Comparison of ENCODE assay signal across 9 mouse cellular contexts in the genomic region with DNA sequence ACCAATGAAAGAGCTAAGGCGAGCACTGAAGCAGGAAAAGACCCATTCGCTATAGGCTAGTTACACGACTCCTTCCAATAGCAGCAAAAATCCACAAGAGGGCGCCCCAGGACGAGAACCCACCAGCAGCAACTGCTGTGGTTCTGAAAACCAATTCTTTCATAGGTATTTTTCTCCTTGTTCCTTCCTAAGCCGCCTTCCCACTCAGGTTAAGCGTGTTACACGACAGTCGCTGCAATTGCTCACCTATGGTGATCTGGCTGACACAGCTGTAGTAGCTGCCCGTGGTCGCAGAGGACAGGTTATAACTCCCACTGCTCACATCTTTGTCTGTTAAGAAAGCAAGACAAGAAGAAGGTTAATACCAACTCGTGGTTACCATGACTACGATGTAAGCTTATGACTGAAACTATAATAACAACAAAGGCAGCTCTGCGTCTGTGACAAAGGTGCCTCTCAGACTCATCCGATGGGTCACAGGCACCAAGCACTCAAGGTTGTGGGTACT. TPM values are rescaled to one million over a fixed set of nuclear protein-coding genes. Genes with fewer than 3 reads are reported as not detected.
DNase-seq lines count a peak whose midpoint lies in the region; ATAC-seq and TF ChIP-seq lines count a peak whose summit lies in the region.
"Had no signal": no experiment of that assay in that cellular context is flagged by ENCODE, and none has a peak within 500 bp of the region (broad histone marks: within the 10 kb centered on the region; RNA-seq: fewer than 3 reads in every experiment).

No protein-coding gene starts in this region.

- TF ChIP-seq CTCF in ES-Bruce4 (IDR thresholded peaks at IDR 0.05; ENCODE audit: low read depth, low read length) = peak; percentile 74
- peak; percentile 85 for TF ChIP-seq CTCF in bone marrow macrophage, adult 2 months (IDR thresholded peaks at IDR 0.05; ENCODE audit: low read depth, low read length)
- peak; percentile 84 for TF ChIP-seq CTCF in lung, embryonic 14.5 days (IDR thresholded peaks at IDR 0.05; ENCODE audit: low read depth)

- ATAC-seq in embryonic facial prominence, embryonic 13.5 days (ENCODE audit: insufficient number of reproducible peaks, insufficient read depth, low FRiP score, low TSS enrichment, low read depth) = 0 out of 2 replicates have a peak, but pooled peaks have one; percentile 43
- ATAC-seq in lung, embryonic 14.5 days (ENCODE audit: insufficient read depth) = peak; percentile 81; the same call in 1 of the 2 replicates

- H3K4me3 ChIP-seq in ES-Bruce4 (ENCODE audit: low read depth, low read length) = no peak overlapping the region
- no peak overlapping the region for H3K4me3 ChIP-seq in bone marrow macrophage, adult 2 months (ENCODE audit: insufficient read depth, low read length)
- H3K4me3 ChIP-seq in embryonic facial prominence, embryonic 13.5 days = no peak overlapping the region
- H3K4me3 ChIP-seq in lung, embryonic 14.5 days (ENCODE audit: low read depth, low read length) = no peak overlapping the region
- H3K4me3 ChIP-seq: heart, embryonic 13.5 days had no signal

- no peaks in the 10 kb centered on the region for H3K36me3 ChIP-seq in ES-Bruce4 (ENCODE audit: control insufficient read depth, insufficient read depth, low read length, poor library complexity, severe bottlenecking)
- no peaks in the 10 kb centered on the region for H3K36me3 ChIP-seq in embryonic facial prominence, embryonic 13.5 days
- H3K36me3 ChIP-seq in lung, embryonic 14.5 days (ENCODE audit: insufficient read depth) = no peaks in the 10 kb centered on the region
- H3K36me3 ChIP-seq: heart, embryonic 13.5 days had no signal

- TF ChIP-seq POLR2A in ES-Bruce4 (IDR thresholded peaks at IDR 0.05; ENCODE audit: insufficient read depth, low read length) = no peak
- TF ChIP-seq POLR2A in bone marrow macrophage, adult 2 months (IDR thresholded peaks at IDR 0.05; ENCODE audit: borderline replicate concordance, low read depth, low read length) = no peak

- H3K4me1 ChIP-seq in ES-Bruce4 (ENCODE audit: control insufficient read depth, insufficient read depth, low read length) = no peaks in the 10 kb centered on the region
- H3K4me1 ChIP-seq in bone marrow macrophage, adult 2 months (ENCODE audit: control insufficient read depth, insufficient read depth, low read length) = peaks cover 7% of the 10 kb centered on the region; the same call in 1 of the 2 replicates
- no peaks in the 10 kb centered on the region for H3K4me1 ChIP-seq in embryonic facial prominence, embryonic 13.5 days
- no peaks in the 10 kb centered on the region for H3K4me1 ChIP-seq in lung, embryonic 14.5 days (ENCODE audit: insufficient read depth)
- H3K4me1 ChIP-seq: heart, embryonic 13.5 days had no signal

- DNase-seq in heart, postnatal 36 days = peak; percentile 56 to 65
- peak; percentile 14 for DNase-seq in large intestine, adult 2 months (ENCODE audit: low read depth, low spot score)
- DNase-seq in lung, embryonic 14.5 days = peak; percentile 85
- DNase-seq in ovary, postnatal 10 days (ENCODE audit: low spot score) = peak; percentile 41
- peak; percentile 65 for DNase-seq in thymus, postnatal 25 days

- no peaks in the 10 kb centered on the region for H3K9me3 ChIP-seq in ES-Bruce4 (replicated peaks; ENCODE audit: control insufficient read depth, insufficient read depth, low read length, poor library complexity, severe bottlenecking)
- H3K9me3 ChIP-seq in embryonic facial prominence, embryonic 13.5 days = no peaks in the 10 kb centered on the region
- no peaks in the 10 kb centered on the region for H3K9me3 ChIP-seq in lung, embryonic 14.5 days (ENCODE audit: low read depth, low read length)
- H3K9me3 ChIP-seq: heart, embryonic 13.5 days had no signal

- H3K4me2 ChIP-seq in embryonic facial prominence, embryonic 13.5 days = no peak overlapping the region
- H3K4me2 ChIP-seq in lung, embryonic 14.5 days = no peak overlapping the region
- H3K4me2 ChIP-seq: heart, embryonic 13.5 days had no signal

- TF ChIP-seq EP300 in ES-Bruce4 (IDR thresholded peaks at IDR 0.05; ENCODE audit: insufficient read depth, low read depth, low read length) = no peak

- H3K9ac ChIP-seq in ES-Bruce4 (ENCODE audit: low read depth, poor library complexity, severe bottlenecking) = no peak overlapping the region
- H3K9ac ChIP-seq in embryonic facial prominence, embryonic 13.5 days = no peak overlapping the region
- H3K9ac ChIP-seq in lung, embryonic 14.5 days = no peak overlapping the region
- H3K9ac ChIP-seq: heart, embryonic 13.5 days had no signal

- no peaks in the 10 kb centered on the region; the same call in 1 of the 2 replicates for H3K27me3 ChIP-seq in ES-Bruce4 (ENCODE audit: control insufficient read depth, insufficient read depth, low read length, poor library complexity, severe bottlenecking)
- H3K27me3 ChIP-seq in embryonic facial prominence, embryonic 13.5 days = no peaks in the 10 kb centered on the region
- no peaks in the 10 kb centered on the region for H3K27me3 ChIP-seq in lung, embryonic 14.5 days (ENCODE audit: insufficient read depth, low read length)
- H3K27me3 ChIP-seq: heart, embryonic 13.5 days had no signal

- H3K27ac ChIP-seq in ES-Bruce4 (ENCODE audit: insufficient read depth, low read length) = no peak overlapping the region
- no peak overlapping the region for H3K27ac ChIP-seq in bone marrow macrophage, adult 2 months (ENCODE audit: insufficient read depth, low read depth, low read length)
- no peak overlapping the region for H3K27ac ChIP-seq in embryonic facial prominence, embryonic 13.5 days
- H3K27ac ChIP-seq in lung, embryonic 14.5 days (ENCODE audit: low read depth) = no peak overlapping the region
- H3K27ac ChIP-seq: heart, embryonic 13.5 days had no signal

- 28% methylated on average over 15 of the region's 15 CpGs for WGBS in embryonic facial prominence, embryonic 13.5 days
- 31% methylated on average over 15 of the region's 15 CpGs for WGBS in large intestine, adult 2 months
- WGBS in lung, embryonic 14.5 days = 31% methylated on average over 15 of the region's 15 CpGs

- intact Hi-C loops in heart, postnatal 36 days (cut with DNase I) = loop anchor here (1.0 kb wide), 2 partner anchors 56 to 303 kb away; no protein-coding TSS in a partner anchor

RNA-seq across cellular contexts. Expression of gene Ano4, which starts 17.5 kb away (rescaled TPM):
- polyA plus RNA-seq in ES-Bruce4 (2011; ENCODE audit: insufficient read depth, insufficient read length, low read depth, missing spikeins) = not detected in 2 replicates
- polyA plus RNA-seq in bone marrow macrophage, adult 2 months (2012; ENCODE audit: insufficient read depth, insufficient read length, missing spikeins) = not detected in 2 replicates
- polyA plus RNA-seq in embryonic facial prominence, embryonic 13.5 days (2015; fragmentation: Nextera tagmentation; extraction: Ambion mirVana) = 0.65 and 0.69 TPM in 2 replicates
- total RNA-seq in heart, postnatal 36 days (2021) = 1 to 10 TPM; 6.0 to 6.1 TPM
- polyA plus RNA-seq in large intestine, adult 2 months (2012; rRNA removed) = 0.03 and 0.05 TPM in 2 replicates
- 0.99 and 1.5 TPM in 2 replicates for polyA plus RNA-seq in lung, embryonic 14.5 days (2014; fragmentation: Nextera tagmentation; extraction: Ambion mirVana)

Comparison
In these comparisons a context has a peak if more than half of its experiments do, and no peak if none do; other contexts are left out.
1. DNase-seq: peak in every context shown above with its lines; median percentile 85 in lung, embryonic 14.5 days; 65 in thymus, postnatal 25 days; 60 in heart, postnatal 36 days; 41 in ovary, postnatal 10 days; 14 in large intestine, adult 2 months.